ENCODE assay signal across 16 mouse cellular contexts in genomic region chr2:178233487-178233886, GRCm38 (mm10).
DNase-seq lines count a peak whose midpoint lies in the region; ATAC-seq and TF ChIP-seq lines count a peak whose summit lies in the region.
"Had no signal": no experiment of that assay in that cellular context is flagged by ENCODE, and none has a peak within 500 bp of the region (broad histone marks: within the 10 kb centered on the region; RNA-seq: fewer than 3 reads in every experiment).

No protein-coding gene starts in this region.

- DNase-seq in cerebellum, adult 2 months: no peak
- DNase-seq in cerebellum, adult 8-10 months: no peak
- no peak for DNase-seq in kidney, postnatal 0 days (ENCODE audit: low spot score)
- no peak for DNase-seq in kidney, postnatal 25 days
- DNase-seq in midbrain, embryonic 10.5 days (ENCODE audit: low spot score): no peak
- DNase-seq in stomach, postnatal 0 days (ENCODE audit: low spot score): no peak
- no peak for DNase-seq in urinary bladder, postnatal 10 days (ENCODE audit: low spot score)
- DNase-seq: adrenal gland, adult 2 months; cerebellum, adult 18-20 months; heart, adult 11 months; lung, adult 18-20 months had no signal

- 82% methylated on average over 5 of the region's 5 CpGs for WGBS in cerebellum, adult 2 months
- 75% methylated on average over 5 of the region's 5 CpGs for WGBS in kidney, postnatal 0 days
- WGBS in midbrain, embryonic 12.5 days: 74% methylated on average over 5 of the region's 5 CpGs
- WGBS in midbrain, embryonic 10.5 days: 78% methylated on average over 5 of the region's 5 CpGs
- 75% methylated on average over 5 of the region's 5 CpGs for WGBS in stomach, postnatal 0 days

- no peak for TF ChIP-seq POLR2A in cerebellum, adult 2 months (IDR thresholded peaks at IDR 0.05; ENCODE audit: borderline replicate concordance, insufficient read depth, low read length)

- no peak overlapping the region for H3K9ac ChIP-seq in kidney, postnatal 0 days (ENCODE audit: low read depth, low read length)
- no peak overlapping the region for H3K9ac ChIP-seq in midbrain, embryonic 12.5 days (replicated peaks)
- no peak overlapping the region for H3K9ac ChIP-seq in stomach, postnatal 0 days (ENCODE audit: low read length)
- H3K9ac ChIP-seq: embryonic facial prominence, embryonic 15.5 days; forebrain, embryonic 12.5 days had no signal

- peaks cover 17% of the 10 kb centered on the region for H3K4me1 ChIP-seq in cerebellum, adult 2 months (ENCODE audit: control insufficient read depth, insufficient read depth, low read length)
- H3K4me1 ChIP-seq in kidney, postnatal 0 days (replicated peaks; ENCODE audit: insufficient read depth, low read length): no peaks in the 10 kb centered on the region
- H3K4me1 ChIP-seq in midbrain, embryonic 12.5 days: no peaks in the 10 kb centered on the region
- H3K4me1 ChIP-seq in midbrain, embryonic 10.5 days: no peaks in the 10 kb centered on the region
- no peaks in the 10 kb centered on the region for H3K4me1 ChIP-seq in stomach, postnatal 0 days (replicated peaks; ENCODE audit: control insufficient read depth, insufficient read depth)
- H3K4me1 ChIP-seq: embryonic facial prominence, embryonic 15.5 days; limb, embryonic 10.5 days had no signal

- no peaks in the 10 kb centered on the region for H3K9me3 ChIP-seq in kidney, postnatal 0 days (replicated peaks; ENCODE audit: low read length)
- H3K9me3 ChIP-seq in midbrain, embryonic 12.5 days: peaks cover 10% of the 10 kb centered on the region; the same call in 1 of the 2 replicates
- peaks cover 4% of the 10 kb centered on the region for H3K9me3 ChIP-seq in midbrain, embryonic 10.5 days (replicated peaks)
- H3K9me3 ChIP-seq in stomach, postnatal 0 days (ENCODE audit: control insufficient read depth, low read length): no peaks in the 10 kb centered on the region
- H3K9me3 ChIP-seq: embryonic facial prominence, embryonic 15.5 days; limb, embryonic 10.5 days had no signal

- no peaks in the 10 kb centered on the region for H3K36me3 ChIP-seq in kidney, postnatal 0 days (ENCODE audit: insufficient read depth, low read length)
- H3K36me3 ChIP-seq in midbrain, embryonic 12.5 days: no peaks in the 10 kb centered on the region
- no peaks in the 10 kb centered on the region for H3K36me3 ChIP-seq in midbrain, embryonic 10.5 days
- no peaks in the 10 kb centered on the region for H3K36me3 ChIP-seq in stomach, postnatal 0 days (ENCODE audit: control insufficient read depth, insufficient read depth, low read length)
- H3K36me3 ChIP-seq: embryonic facial prominence, embryonic 15.5 days; forebrain, embryonic 12.5 days; limb, embryonic 10.5 days had no signal

- no peak for ATAC-seq in kidney, postnatal 0 days (replicated peaks; ENCODE audit: low FRiP score, low read depth)
- peak; percentile 44; the same call in 1 of the 2 replicates for ATAC-seq in midbrain, embryonic 12.5 days (ENCODE audit: low FRiP score, low read depth)
- no peak for ATAC-seq in stomach, postnatal 0 days (ENCODE audit: low FRiP score, low TSS enrichment)

- no peaks in the 10 kb centered on the region for H3K27me3 ChIP-seq in cerebellum, adult 2 months (ENCODE audit: control insufficient read depth, insufficient read depth, low read length)
- H3K27me3 ChIP-seq in kidney, postnatal 0 days (ENCODE audit: insufficient read depth, low read length): no peaks in the 10 kb centered on the region
- H3K27me3 ChIP-seq in midbrain, embryonic 12.5 days: no peaks in the 10 kb centered on the region
- no peaks in the 10 kb centered on the region for H3K27me3 ChIP-seq in midbrain, embryonic 10.5 days (ENCODE audit: low read depth, poor library complexity, severe bottlenecking)
- no peaks in the 10 kb centered on the region for H3K27me3 ChIP-seq in stomach, postnatal 0 days (ENCODE audit: control insufficient read depth, insufficient read depth, low read length)
- H3K27me3 ChIP-seq: embryonic facial prominence, embryonic 15.5 days; forebrain, embryonic 12.5 days had no signal

- peak; percentile 27; the same call in 1 of the 2 replicates for TF ChIP-seq CTCF in cerebellum, adult 2 months (IDR thresholded peaks at IDR 0.05; ENCODE audit: borderline replicate concordance, insufficient read depth, low read depth, low read length)
- TF ChIP-seq CTCF in kidney, postnatal 0 days (IDR thresholded peaks at IDR 0.05; ENCODE audit: low read depth): peak; percentile 36; the same call in 1 of the 2 replicates
- peak; percentile 48 for TF ChIP-seq CTCF in stomach, postnatal 0 days (IDR thresholded peaks at IDR 0.05; ENCODE audit: low read depth)

- no peak for TF ChIP-seq EP300 in stomach, postnatal 0 days (optimal IDR thresholded peaks at IDR 0.05)

- H3K4me3 ChIP-seq in cerebellum, adult 2 months (replicated peaks; ENCODE audit: insufficient read depth, low read depth, low read length): no peak overlapping the region
- H3K4me3 ChIP-seq in kidney, postnatal 0 days (replicated peaks; ENCODE audit: low read depth, low read length): no peak overlapping the region
- H3K4me3 ChIP-seq in midbrain, embryonic 12.5 days: no peak overlapping the region
- no peak overlapping the region for H3K4me3 ChIP-seq in midbrain, embryonic 10.5 days
- no peak overlapping the region for H3K4me3 ChIP-seq in stomach, postnatal 0 days (ENCODE audit: low read depth, low read length)
- H3K4me3 ChIP-seq: embryonic facial prominence, embryonic 15.5 days; forebrain, embryonic 12.5 days; limb, embryonic 10.5 days; myocyte had no signal

- no peak overlapping the region for H3K27ac ChIP-seq in cerebellum, adult 2 months (ENCODE audit: insufficient read depth, low read length)
- no peak overlapping the region for H3K27ac ChIP-seq in kidney, postnatal 0 days
- H3K27ac ChIP-seq in midbrain, embryonic 12.5 days (replicated peaks): no peak overlapping the region
- no peak overlapping the region for H3K27ac ChIP-seq in midbrain, embryonic 10.5 days (replicated peaks)
- H3K27ac ChIP-seq in stomach, postnatal 0 days (replicated peaks): no peak overlapping the region
- H3K27ac ChIP-seq: embryonic facial prominence, embryonic 15.5 days; forebrain, embryonic 12.5 days; limb, embryonic 10.5 days had no signal

- no peak overlapping the region for H3K4me2 ChIP-seq in kidney, postnatal 0 days (ENCODE audit: low read length)
- H3K4me2 ChIP-seq in midbrain, embryonic 12.5 days (replicated peaks): no peak overlapping the region
- no peak overlapping the region for H3K4me2 ChIP-seq in stomach, postnatal 0 days (replicated peaks; ENCODE audit: low read depth)
- H3K4me2 ChIP-seq: embryonic facial prominence, embryonic 15.5 days; forebrain, embryonic 12.5 days had no signal
